Mouse (Mus musculus): ENCODE data around the gene Tdrd7.

DNA sequence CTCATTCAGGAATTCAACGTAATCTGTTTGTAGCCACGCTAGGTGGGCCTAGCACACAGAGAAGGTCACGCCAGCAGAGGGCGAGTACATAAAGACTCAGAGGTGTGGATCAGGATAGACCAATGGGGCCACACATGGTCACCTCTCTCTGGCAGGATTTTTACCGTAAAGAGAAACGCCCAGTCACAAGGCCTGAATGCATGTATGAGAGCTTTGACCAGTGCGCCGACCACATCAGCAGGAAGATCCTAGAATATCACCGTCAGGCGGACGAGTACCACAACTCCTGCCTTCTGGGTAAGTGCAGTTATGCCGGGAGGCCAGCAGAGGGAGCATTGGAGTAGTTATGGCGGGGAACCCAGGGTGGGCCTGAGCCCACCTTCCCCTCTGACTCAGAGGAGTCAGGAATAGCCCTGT, 23.5 kb upstream of the Tdrd7 start:
- no peak for TF ChIP-seq POLR2A (IDR thresholded peaks at IDR 0.05; ENCODE audit: control insufficient read depth, extremely low read depth, insufficient read depth, low read length, poor library complexity)
- TF ChIP-seq CTCF (IDR thresholded peaks at IDR 0.05; ENCODE audit: borderline replicate concordance, control insufficient read depth, extremely low read depth, insufficient read depth, low read length, poor library complexity), result peak; percentile 81; the same call in 1 of the 2 replicates
